Mouse (Mus musculus) thymus, postnatal 36 days (tissue): Measurements from ENCODE around the gene Nradd.

Source experiments
- DNase-seq, 2 experiments: peaks; one replicate each; pipeline ENCODE4 v3.0.0; 2022; ENCODE audit warnings: mixed read lengths in 2 of 2

Nradd gene

GRCm38 (mm10) chr9:110611471-110611870 lies 12.8 kb downstream of the Nradd start:
- DNase-seq, result no peak

DNA sequence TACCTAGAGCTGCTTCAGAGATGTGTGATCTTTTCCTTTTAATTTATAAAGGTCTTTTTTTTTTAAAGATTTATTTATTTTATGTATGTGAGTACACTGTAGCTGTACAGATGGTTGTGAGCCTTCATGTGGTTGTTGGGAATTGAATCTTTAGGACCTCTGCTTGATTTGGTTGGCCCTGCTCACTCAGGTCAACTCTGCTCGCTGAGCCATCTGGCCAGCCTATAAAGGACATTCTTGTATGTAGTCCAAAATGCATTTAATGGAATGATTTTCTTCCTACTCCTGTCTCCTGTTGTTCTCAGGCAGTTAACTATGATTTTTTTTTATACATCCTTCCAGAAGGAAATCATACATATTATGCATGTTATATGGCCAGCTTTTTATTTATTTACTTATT lies 40.7 kb downstream of the Nradd start:
- no peak for DNase-seq

DNA sequence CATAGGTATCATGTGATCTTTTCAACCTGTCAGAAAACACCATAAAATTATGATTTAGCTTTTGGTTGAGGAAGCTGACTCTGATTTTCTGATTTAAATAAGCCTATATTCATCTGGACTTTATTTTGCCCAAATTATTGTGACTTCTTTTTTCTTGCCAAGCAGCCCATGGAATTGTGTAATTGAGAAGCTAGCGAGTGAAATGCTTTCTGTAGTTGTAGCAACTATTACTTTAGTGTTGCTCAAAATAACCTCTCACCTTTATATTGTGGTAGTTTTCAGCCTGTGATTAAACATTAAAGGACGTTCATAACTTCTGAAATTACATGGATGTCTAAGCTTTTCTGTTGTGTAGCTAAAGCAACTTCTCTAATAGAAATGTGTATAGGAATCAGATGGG lies 42.1 kb downstream of the Nradd start:
- DNase-seq, result no peak
